Mouse (Mus musculus): ENCODE results near the gene Tspan4.

Gene Tspan4

DNA sequence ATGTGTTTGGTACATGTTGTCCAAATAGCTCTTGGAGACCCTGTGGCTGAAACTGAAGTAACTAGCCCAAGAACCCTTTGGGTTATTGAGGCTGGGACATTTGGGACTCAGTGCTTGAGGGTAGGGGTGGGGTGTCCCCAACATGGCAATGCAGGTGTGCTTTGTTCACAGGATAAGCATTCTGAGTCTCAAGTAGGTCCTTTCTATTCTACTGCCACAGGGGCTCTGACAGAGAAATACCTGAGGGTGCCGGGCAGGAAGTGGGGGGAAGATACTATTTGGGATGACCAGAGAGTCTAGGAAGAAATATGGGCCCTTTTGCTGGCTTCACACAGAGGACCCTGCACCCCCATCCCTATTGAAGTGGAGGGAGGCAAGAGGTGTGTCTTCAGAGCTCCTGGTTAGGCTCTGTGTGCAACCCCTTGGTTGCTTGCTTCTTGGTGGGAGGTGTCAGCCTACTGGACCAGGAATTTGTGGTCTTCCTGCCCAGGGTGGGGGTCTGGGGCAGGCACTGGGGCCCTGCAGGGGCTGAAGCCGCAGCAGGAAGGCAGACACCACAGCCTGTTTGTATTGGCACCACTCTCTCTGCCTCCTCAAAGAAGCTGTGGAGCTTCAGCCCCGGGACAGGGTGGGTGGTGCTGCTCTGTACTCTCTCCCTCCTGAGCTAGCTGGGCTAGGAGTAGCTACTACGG lies 2.7 kb downstream of the Tspan4 start:
- DNase-seq: no peak

DNA sequence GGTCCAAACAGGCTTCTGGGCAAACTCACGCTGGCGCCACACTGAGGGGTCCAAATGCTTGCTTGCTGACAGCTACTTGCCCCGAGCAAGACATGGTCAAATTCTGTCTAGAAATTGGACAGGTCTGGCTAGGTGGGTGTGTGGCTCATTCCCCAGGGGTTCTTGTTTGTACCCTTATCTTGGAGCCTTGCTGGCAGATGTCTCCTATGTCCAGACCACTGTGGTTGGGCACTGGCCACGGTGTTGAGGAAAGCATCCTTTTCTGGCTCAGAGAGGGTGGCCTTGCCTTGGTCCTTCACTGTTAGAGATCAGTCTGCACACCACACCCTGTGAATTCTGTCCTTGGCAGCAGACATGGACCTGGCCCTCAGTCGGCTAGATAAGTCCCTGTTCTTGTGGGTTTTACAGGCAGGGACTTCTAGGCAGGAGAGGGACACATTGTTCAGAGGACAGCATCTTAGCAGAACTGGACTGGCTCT lies 3.3 kb downstream of the Tspan4 start:
- no peak for DNase-seq

DNA sequence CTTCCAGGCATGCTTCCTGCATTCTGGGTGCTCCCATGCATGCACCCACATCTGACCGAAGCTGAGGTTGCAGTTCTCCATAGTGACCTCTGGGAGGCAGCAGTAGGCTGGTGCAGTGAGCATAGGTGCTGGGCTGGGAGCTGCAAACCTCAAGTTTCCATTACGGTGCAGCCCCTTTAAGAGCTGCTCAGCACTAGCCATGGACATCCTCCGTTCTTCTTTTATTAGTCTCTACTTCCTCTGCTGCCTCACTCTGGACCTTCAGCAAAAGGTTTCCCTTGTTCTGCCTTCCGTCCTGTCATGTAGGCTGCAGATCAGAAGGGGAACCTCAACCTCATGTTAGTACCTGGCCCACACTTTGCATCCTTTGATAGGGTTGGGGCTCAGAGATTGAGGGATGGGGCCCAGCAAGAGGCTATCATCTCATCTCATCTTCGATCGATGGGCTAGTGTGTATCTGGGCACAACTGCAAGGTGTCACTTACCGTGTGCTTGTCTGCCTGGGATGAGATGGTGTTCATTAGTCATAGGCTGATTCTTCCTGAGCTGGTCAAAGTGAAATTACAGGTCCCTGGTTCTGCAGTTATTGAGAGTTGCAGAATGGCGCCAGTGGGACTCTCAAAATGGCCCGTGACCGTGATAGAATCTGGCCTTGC lies 5.9 kb downstream of the Tspan4 start:
- peak; percentile 85 for DNase-seq

DNA sequence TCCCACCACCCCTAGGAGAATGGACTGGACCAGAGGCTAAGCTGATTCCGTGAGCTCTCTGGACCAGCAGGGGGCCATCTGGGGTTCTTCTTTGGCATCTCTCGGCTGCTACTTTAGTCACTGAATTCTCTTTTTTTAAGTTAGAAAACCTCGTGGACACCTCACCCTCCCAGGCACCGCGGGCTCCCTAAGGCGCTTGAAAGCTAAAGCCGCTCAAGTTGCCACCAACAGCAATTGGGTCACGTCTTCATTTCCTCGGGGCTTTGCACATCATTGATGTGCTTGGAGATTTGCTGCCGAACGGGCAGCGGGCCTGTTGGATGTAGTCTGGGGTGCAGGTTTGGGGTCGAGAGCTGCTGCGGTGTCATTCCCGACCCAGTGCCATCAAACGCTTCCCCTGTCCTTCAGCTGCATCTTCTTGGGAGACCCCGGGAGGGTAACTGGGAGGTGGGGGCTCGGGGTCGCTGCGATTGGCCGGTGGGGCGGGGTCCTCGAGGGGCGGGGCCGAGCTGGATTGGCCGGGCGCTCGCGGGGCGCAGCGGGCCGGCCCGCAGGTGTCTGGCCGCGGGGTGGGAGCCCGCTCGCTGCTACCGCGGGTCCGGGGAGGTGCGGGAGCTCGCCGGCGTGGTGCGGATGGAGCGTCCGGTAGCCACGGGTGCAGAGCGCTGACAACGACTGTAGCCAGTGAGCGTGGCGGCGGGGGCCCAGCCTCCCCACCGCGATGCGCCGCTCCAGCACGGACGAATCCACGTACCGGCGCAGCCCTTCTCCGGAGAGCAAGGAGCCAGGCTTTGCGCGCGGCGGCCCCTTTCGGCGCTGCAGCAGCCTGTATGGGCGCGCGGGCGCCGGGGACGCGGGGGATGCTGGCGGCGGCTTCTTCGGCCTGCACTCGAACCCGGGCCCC lies 6.7 kb downstream of the Tspan4 start:
- DNase-seq: peak; percentile 88 to 92

- DNase-seq: peak; percentile 65 to 70
Measured at GRCm38 (mm10) chr7:141482531-141483024, 7.5 kb downstream of the Tspan4 start.

DNA sequence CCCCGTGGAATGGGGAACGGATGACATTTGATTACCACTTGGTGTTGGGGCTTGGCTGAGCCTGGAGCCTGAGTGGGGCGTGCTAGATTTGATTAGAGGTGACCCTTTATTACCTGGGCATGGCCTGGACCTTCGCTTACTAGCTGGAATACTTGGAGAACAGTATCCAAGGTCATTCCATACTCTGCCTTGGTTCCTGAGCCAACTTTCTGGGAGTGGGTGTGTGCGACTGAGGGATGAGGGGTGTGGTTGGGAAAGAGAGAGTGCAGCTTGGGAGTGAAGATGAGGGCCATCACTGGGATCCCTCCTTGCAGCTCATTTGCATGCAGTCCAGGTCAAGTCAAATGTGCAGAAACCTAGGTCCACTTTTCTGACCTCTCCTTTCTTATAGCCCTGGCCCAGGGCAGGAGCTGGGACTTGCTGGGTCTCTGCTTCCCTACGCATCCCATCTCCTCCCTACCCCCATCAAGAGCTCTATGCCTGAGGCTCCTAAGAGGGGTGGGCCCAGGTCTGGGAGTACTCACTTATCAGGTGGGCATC lies 8.1 kb downstream of the Tspan4 start:
- DNase-seq: peak; percentile 41 to 43

DNA sequence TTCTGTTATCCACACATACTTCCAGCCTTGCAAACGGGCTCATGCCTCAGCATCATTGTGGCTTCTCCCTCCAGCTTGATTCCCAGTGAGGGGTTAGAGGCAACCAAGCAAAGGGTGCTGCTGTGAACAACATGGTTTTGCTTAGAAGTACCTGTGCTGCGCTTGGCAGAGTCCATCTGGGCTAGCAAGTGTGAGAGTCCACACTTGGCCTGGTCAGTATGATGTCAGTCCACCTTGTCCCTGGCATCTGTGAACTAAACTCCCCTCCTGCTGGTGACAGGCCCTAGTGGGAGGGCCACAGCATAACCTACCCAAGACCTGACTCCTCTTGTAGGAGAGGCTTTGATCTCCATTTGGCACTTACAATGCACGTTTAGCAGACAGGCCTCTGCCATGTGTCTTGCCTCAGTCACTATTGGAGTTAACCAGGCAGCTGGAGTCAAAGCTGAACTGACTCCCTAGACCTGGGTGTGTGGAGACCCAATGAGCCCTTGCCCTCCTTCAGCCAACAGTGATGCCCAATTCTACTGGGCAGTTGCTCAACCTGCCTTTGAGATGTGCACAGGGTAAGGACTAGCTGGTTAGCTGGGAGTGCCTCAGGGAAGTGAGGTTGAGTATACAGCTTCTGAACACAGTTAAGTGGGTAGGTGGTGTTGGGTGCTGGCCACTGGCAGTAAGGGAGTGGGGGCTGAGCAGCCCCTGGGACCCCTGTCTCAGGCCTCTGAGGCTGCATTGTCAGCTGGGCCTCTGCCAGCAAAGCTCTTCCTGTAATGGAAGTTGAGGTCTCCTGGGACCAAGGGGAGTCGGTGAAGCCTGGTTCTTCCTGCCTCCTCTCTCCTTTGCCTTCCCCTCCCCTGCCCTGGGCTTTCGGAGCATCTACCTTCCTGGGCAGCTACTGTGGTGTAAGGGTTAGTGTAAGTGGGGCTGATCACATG lies 9.4 kb downstream of the Tspan4 start:
- DNase-seq: peak; percentile 65 to 72

DNA sequence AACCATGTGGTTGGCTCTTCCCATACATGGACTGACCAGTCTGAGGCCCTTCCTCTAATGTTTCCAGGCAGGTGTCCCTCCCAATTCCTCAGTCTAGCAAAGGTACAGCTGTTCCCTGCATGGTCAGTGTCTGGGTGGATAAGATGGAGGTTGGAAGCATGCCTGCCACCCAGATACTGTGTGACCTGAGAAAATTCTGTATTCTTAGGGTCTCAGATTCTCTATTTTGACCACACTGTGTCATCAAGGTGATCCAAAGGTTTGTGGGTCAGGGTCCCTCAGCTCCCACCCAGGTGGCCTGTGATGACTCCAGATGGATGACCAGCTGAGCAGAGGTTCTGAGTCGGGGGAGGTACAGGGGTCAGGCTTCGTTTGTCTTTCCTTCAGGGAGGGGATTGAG lies 10.1 kb downstream of the Tspan4 start:
- no peak for DNase-seq

DNA sequence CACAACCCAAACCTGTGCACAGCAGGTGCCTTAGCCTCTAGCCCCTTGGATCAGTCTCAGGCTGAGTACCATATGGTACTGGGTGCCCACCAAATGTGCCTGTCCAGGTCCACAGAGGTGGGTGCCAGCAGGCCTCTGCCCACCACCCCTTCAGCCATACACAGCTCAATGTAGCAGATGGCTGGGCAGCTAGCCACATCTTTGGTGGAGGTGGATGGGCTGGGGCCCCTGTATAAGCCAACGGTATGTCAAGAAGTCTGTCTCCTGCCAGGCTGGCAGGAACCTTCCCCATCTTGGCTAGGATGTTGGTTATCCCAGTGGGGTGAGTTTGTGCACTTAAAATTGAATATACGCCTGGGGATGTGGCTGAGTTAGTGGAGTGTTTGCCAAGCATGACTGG lies 10.6 kb downstream of the Tspan4 start:
- peak; percentile 97 to 98 for DNase-seq

- peak in 1 of 2 experiments; percentile 43 for DNase-seq
Measured at GRCm38 (mm10) chr7:141486239-141486638, 11.2 kb downstream of the Tspan4 start.

DNA sequence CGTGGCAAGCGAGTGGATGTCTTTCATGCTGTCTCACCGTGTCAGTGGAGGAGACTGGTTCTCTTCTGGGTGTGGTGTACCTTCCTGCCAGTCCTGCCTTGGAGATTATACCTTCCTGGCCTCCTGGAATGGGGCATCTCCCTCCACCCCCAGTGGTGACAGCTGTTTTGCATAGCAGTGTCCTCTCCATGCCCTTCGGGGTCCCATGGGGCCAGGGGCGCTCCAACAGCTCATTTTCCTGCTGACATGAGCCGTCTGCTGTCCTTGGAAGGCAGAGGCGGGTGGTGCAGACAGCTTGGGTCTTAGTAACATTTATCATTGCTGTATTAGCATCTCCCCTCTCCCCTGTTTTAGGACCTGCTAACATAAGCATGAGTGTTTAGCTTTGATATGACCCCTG lies 12.1 kb downstream of the Tspan4 start:
- peak in 1 of 2 experiments; percentile 46 for DNase-seq

DNA sequence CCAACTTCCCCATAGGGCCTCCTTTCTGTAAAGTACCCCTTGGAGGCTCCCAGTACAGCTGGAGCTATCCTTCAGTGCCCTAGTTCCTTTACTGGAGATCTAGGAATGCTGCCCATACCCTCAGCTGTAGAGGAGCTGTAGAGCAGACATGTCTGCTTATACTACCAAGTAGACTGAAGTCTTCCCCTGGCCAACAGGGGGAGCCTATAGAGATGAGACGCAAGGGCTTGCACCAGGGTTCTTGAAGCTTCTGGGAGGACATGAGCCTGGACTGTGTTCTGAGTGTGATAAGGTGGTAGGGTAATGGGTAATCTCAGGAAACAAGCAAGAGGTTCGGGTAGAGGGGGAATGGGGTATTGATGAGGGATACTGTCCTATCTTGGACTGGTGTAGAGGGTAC lies 16.1 kb downstream of the Tspan4 start:
- DNase-seq: peak in 1 of 2 experiments; percentile 41

- peak; percentile 71 to 79 for DNase-seq
Measured at GRCm38 (mm10) chr7:141492738-141493137, 17.7 kb downstream of the Tspan4 start.

GRCm38 (mm10) chr7:141493729-141494128 lies 18.7 kb downstream of the Tspan4 start:
- DNase-seq: peak; percentile 42 to 47

- DNase-seq: peak; percentile 42 to 46
Measured at GRCm38 (mm10) chr7:141495379-141495778, 20.3 kb downstream of the Tspan4 start.

- peak; percentile 25 to 31 for DNase-seq
Measured at GRCm38 (mm10) chr7:141495940-141496339, 20.9 kb downstream of the Tspan4 start.

GRCm38 (mm10) chr7:141497600-141497999 lies 22.6 kb downstream of the Tspan4 start:
- DNase-seq: no peak

DNA sequence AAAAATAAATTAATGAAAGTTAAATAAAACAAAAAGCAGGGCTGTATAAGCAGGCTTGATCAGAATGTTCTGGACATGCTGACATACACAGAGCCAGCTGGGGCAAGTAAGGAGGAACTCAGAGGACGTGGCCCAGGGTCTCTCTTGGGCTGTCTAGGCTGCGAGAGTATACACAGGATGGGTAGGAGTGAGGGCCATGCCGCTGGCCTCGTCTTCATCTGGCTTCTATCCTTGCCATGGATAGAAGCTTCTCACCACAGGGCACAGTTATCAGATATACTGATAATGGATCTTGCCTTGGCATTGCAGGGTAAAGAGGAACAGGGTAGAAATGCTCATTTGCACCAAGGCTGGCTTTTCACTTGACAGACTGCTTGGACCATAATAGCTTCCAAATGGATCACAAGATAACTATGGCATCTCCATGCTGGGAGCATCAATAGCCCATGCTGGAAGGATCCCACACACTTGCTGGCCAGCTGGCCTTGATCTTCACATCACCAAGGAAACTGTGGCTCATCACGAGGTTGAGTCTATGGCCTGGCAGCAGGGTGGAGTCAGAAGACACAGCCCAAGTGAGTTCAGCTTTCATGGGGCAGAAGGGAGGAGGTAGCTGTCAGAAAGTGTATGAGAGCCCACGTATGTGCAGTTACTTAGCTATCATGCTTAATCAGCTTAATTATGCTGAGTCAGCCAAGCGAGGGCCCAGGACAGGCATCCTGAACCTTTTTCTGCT lies 26.9 kb downstream of the Tspan4 start:
- peak in 1 of 2 experiments; percentile 54 for DNase-seq

DNA sequence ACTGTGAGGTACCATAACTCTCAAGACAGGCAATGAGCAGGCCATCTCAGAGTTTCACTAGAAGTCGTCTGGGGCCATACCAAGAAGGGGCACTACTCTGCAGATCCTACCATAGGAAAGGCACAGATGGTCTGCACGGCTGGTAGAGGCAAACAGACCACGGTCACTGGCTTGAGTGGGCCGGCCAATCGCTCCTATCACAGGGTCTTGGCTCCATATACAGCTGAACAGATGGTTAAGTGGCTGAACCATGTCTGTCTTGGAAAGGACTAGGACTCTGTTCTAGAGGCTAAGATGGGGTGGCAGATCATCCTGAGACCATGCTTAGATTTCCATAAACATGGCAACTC lies 27.5 kb downstream of the Tspan4 start:
- DNase-seq: peak; percentile 82

- no peak for DNase-seq
Measured at GRCm38 (mm10) chr7:141506278-141506677, 31.2 kb downstream of the Tspan4 start.

DNA sequence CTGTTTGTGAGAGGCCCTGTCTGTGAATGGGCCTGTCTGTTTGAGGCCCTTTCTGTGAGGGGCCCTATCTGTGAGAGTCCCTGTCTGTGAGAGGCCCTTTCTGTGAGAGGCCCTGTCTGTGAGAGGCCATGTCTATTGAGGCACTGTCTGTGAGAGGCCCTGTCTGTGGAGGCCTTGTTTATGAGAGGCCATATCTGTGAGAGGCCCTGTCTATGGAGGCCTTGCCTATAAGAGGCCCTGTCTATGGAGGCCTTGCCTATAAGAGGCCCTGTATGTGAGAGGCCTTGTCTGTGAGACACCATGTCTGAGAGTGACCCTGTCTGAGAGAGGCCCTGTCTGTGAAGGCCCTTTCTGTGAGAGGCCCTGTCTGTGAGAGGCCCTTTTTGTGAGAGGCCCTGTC lies 33.1 kb downstream of the Tspan4 start:
- no peak for DNase-seq
